Mouse (Mus musculus) heart, postnatal 14 days (tissue): ENCODE measurements around the gene Ptbp1. TPM values are rescaled to one million over a fixed set of nuclear protein-coding genes. Genes with fewer than 3 reads are reported as not detected.

Experiments used
- DNase-seq, 2 experiments: peaks; one replicate each; pipeline ENCODE4 v3.0.0; 2021 to 2022
- intact Hi-C: fragments of 180-260 bp; cut with DNase I; formaldehyde crosslinking; loops from one replicate; pipeline ENCODE4 v1.15.1; 2025
- total RNA-seq, 2 experiments: library from RNA; stranded (reverse); gene quantifications; 2 replicates each; pipeline ENCODE4 v1.2.3; 2021

Gene Ptbp1
- total RNA-seq, 2 experiments from 2014 or later: 82.2 TPM

DNA sequence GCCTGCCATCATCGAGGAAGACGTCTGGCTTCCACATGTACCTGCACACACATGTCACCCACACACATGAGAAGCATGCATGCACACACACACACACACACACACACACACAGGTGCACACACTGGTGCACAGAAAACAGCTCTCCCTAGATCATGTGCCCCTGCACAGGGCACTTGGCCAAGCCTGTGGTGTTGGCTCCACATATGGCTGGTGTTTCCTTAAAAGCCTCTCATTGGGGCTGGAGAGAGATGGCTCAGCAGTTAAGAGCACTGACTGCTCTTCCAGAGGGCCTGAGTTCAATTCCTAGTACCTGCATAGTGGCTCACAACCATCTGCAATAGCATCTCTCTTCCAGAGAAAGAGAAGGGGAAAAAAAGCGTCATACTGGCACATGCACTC lies 22.6 kb upstream of the Ptbp1 start:
- intact Hi-C loops: no loop called here
- no peak for DNase-seq

DNA sequence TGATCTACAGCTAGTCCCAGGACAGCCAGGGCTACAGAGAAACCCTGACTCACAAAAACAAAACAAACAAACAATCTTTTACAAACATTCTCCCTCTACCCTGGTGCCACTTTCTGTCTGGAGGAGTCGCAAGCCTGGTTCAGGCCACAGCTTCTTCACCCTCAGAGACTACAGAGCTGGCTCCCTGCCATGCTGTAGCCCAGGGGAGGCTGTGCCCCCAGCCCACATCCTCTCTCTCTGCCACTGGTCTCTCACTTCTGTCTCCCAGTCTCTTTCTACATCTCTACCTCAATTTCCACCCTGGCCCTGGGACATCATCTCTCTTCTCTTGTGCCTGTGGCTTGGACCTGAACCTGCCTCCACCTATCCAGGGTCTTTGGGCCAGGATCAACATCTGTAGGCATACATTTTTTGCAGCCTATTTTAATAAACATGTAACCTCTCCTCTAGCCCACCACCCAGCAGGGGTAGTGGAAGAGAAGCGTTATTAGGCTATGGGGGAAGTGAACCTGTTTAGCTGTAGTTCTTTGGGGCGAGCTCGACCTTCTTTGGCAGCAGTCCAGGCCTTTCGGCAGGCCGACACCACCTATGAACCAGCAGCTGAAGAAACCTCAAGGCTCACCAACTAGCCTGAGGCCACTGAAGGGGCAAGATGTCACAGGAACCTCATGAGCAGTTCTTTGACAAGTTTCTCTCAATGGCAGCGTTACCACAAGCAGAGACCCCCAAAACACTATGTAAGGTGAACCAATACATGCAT lies 22.0 kb upstream of the Ptbp1 start:
- no peak for DNase-seq
- intact Hi-C loops: no loop called here

DNA sequence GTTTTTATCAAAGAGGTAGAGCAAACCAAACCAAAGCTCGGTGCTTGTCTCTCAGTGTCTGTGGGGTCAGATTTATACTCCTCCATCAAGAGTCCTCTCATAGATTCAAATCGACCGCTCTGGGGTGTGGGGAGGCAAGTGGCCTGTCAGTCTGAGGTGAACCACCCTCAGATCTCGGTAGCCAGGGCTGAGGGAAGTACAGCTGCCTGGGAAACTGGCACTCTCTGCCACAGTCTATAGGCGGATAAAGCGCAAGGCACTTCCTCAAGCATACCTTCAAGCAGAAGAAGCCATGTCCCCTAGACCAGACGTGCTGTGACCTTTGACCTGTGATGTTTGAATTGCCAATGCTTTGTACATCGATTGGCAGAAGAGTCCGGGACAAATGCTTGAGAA lies 21.4 kb upstream of the Ptbp1 start:
- intact Hi-C loops: no loop called here
- DNase-seq: no peak

DNA sequence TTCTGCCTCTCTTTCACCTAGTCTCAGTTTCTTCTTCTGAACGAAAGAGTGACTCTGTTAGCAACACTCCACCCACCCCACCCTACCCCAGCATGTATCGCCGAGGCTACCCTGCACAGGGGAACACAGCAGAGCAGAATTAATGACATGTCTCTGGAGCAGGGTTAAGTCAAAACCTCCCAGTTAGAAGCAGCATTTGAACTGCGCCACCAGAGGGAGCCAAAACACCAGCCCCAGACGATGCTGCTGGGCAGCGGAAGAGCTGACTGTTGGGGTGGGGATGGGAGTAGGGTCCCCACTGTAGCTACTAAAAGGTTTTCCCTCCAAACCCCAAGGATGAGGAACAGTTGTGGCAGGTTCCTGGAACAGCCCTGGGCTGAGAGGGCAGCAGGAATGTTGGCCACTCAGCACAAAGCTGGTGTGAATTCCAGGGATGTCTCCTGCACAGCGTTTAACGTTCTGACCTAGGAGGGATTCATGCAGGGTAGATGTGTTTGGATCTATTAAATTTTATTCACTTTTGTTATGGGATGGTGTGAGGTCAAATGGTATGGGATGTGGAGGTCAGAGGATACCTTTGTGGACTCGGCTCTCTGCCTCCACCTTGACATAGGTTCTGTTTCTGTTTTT lies 19.3 kb upstream of the Ptbp1 start:
- intact Hi-C loops: loop anchor here (1.0 to 2.0 kb wide), 4 partner anchors 48 to 122 kb away; no protein-coding TSS in a partner anchor
- peak; percentile 84 to 87 for DNase-seq

DNA sequence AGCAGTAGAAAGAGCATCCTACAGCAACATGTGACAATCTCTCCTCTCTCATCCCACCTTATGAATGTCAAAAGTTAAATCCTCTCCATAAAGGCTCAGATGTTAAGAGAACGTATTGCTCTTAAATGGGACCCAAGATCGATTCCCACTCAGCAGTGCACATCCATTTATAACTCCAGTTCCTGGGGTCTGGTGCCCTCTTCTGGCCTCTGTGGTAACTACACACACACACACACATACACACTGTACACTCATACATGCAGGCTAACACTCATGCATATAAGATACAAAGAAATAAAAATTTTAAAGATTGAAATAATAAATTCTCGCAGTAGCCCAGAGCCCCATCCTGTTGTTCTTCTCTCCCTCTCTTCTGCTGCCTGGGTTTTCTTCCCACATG lies 17.3 kb upstream of the Ptbp1 start:
- intact Hi-C loops: no loop called here
- no peak for DNase-seq

DNA sequence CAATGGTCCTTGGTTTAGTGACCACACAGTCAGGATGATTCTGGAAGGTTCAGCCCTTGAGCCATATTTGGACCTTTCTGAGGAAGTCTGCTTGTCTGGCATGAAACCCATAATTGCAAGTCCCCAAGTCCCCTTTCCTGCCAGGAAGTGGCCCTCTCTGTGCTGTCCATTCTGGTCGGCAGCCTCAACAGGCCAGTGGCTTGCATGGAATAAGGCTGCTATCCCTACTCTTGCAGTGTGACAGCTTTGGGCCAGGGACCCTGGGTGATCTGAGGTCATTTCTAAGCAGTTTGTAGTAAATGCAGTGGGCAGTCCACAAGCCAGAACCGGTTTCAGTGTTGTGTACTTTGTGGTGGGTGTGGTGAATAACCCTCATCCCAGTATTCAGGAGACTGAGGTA lies 16.1 kb upstream of the Ptbp1 start:
- intact Hi-C loops: no loop called here
- DNase-seq: no peak

DNA sequence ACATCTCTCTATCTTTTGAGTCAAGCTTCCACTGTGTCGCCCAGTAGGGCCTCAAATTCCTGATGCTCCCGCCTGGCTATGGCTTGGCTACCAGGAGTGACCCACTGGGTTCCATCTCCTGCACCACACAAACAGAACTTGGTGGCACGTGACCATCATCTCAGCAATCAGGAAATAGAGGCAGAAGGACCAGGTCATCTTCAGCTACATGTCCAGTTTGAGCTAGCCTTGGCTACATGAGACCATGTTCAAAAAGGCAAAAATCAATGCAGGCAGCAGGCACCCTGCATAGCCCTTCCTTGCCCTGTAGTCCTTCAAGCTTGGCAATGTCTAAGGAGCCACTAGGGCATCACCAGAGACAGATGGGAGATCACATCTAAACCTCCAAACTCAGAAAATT lies 14.1 kb upstream of the Ptbp1 start:
- no peak for DNase-seq
- intact Hi-C loops: loop anchor here (2.0 kb wide), 1 partner anchor 17 kb away; no protein-coding TSS in a partner anchor

DNA sequence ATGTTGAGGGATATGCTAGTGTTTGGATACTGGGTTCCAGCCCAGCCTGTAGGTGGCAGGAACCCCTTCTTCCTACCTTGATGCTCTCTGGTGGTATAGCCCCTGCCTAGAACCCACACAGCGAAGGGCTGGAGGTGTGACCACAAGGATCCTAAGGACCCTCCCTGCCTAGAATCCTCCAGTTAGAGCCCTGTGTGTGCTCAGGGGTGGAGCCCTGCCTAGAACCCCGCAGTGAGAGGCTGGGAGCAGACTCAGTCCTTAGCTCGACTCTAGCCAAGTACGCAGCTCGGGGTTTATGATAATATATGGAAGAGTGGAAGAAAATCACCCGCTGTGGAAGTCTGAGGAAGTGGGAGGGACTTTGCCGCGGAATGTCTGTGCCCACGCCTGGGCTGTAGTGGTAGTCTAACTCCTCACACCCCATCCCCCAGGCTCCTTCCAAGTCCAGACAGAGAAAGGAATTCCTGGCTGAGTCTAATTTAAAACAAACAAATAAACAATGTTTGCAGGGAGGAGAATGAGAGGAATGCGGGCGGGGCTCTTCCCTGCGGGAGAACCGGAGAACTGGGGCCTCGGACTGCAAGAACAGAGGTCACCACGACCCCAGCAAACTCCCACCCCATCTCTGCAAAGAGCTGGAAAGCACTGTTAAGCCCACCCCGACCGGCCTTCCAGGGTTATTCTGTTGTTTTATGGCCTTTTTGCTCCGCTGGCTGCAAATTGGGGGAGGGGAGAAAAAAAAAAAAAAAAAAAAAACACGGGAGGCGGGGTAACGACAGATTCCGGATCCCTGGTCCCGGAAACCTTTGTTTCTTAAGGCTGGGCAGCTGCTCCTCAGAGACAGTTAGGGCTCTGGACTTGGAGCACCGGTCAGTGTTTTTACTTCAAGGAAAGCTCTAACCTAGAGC lies 13.3 kb upstream of the Ptbp1 start:
- peak; percentile 63 to 71 for DNase-seq
- intact Hi-C loops: loop anchor here (2.0 kb wide), 1 partner anchor 16 kb away; no protein-coding TSS in a partner anchor

DNA sequence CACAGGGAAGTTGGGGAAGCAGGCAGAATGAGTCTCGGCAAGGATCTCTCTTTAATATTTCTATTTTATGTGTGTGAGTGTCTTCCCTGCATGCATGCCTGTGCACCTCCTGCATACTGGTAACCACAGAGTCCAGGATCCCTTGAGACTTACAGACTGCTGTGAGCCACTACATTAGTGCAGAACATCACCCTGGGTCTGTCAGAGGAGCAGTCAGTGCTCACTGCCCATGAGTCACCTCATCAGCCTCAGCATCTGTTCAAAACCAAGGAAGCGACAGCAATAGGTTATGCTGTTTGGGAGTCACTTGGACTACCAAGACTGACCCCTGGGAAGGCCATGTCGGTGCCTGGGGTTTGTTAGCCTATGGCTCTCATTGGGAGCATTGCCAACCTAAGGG lies 11.9 kb upstream of the Ptbp1 start:
- no peak for DNase-seq
- intact Hi-C loops: no loop called here

DNA sequence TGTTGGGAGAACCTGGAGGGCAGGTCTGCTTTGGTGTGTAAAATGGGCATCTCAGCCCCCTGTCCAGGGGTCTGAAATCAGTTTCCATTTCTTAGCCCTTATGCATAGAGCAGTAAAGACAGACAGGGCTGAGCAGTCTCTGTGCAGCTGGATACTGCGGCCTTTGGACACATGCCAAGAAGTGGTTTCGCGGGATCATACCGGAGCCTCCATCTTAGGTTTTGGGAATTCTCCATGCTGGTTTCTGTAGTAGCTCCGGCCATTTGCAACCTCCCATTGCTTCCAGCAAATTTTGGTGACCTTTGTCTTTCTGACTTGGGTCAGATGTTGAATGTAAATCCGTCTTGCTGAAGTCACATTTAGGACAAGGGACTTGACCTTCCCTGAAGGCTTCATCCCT lies 10.8 kb upstream of the Ptbp1 start:
- intact Hi-C loops: no loop called here
- DNase-seq: no peak

DNA sequence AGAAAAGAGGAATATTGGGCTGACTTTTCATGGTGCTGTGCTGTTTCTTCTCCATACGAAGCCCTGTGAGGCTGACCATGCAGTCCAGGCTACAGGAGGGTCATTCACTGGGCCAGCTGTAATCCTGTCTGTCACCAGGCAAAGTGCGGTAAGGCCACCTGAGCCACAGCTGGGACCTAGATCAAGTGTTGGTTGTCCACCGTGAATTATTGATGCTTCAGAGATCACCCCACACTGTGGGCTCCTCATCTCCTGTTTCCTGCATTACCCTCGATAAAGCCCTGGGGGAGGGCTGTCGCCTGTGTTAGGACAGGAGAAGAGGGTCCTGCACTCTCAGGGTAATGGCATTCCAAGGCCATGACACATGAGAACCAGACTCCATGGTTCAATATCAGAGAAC lies 7.7 kb upstream of the Ptbp1 start:
- intact Hi-C loops: no loop called here
- no peak for DNase-seq

DNA sequence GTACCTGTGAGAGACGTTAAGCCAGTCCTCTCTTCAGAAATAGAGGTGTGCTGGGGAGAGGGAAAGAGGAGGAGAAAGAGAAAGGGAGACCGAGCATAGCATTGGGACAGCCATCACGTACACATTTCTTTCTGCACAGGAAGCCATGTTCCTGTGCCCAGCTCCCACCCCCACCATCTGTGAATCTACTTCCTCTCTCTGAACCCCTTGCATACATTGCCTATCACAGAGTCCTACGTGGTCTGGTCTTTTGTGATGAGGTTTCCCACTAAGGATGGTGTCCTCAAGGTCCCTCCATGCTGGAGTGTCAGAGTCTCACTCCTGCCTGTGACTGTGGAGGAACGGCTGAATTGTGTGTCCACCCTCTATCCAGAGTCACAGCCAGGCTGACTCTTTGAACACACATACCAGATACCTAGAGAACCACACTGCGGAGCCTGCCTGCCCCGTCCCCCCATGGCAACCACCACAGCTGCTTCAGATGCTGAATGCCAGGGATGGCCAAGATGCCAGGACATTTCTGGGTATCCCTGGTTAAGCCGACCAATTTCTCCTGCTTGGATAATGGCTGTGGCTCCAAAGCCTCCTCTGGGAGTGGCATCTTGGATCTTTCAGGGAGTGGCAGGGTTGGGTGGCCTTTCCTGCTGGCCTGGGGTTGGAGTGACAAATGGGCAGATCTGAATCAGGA lies 4.1 kb upstream of the Ptbp1 start:
- intact Hi-C loops: no loop called here
- DNase-seq: no peak

DNA sequence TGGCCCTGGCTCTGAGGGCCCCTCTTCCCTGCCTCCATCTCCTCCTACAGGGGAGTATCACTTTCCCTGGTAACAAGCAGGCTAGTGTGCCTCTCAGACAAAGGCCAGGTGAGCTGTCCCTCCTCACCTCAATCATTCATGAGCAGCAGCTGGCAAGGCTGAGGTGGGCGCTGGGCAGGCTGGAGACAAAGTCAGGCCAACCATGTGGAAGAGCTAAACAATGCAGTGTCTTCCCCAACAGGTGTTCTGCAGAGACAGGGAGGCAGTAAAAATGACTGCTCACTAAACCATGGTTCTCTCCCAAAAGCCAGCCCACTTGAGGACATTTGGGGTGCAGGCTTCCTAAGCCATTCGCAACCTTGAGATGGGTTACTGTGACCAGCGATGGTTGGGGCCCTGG lies 2.6 kb upstream of the Ptbp1 start:
- DNase-seq: no peak
- intact Hi-C loops: no loop called here

DNA sequence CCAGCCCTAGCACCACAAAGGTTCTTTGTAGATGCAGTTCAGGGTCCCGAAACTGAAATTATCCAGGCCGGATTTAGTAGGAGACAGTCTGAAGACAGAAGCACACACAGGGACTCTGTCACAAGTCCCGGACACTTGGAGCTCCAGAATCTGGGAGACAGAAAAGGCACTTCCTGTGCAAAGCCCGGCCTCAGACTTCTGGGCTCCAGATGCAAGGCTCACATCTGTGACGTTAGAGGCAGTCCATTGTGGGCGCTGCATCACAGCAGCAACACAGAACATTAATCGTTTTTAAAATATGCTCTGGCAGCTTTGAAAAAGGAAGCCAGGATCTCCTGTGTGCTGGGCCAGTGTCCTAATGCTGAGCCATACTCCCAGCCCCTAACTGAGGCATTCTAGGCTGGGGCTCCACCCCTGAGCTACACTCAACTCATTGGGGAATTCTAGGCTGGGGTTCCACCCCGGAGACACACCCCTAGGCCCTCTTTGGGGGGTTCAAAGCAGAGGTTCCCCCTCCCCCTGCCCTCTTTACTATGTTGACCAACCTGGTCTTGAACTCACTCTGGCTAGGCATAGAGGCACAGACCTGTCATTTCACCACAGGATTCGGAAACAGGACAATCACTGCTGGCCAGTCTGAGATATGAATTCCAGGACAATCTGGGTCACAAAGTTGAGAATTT lies 2.0 kb upstream of the Ptbp1 start:
- DNase-seq: peak; percentile 51 to 63
- intact Hi-C loops: no loop called here

DNA sequence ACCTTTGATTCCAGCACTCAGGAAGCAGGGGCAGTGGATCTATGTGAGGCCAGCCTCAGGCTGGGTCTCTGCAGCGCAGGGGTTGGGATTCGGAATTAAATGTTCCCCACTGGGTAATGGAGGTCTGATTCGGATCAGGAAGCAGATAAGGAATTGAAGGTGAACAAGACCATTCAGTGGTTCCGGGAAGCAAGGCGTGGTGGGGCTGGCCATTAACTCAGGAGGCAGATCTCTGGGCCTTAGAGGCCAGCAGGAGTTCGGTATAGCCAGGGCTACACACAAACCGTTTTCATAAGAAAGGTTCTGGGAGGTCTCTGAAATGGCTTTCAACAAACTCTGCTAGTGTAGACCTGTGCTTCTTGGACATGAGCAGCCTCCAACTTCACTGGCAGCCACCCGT lies 1.4 kb upstream of the Ptbp1 start:
- no peak for DNase-seq
- intact Hi-C loops: no loop called here

DNA sequence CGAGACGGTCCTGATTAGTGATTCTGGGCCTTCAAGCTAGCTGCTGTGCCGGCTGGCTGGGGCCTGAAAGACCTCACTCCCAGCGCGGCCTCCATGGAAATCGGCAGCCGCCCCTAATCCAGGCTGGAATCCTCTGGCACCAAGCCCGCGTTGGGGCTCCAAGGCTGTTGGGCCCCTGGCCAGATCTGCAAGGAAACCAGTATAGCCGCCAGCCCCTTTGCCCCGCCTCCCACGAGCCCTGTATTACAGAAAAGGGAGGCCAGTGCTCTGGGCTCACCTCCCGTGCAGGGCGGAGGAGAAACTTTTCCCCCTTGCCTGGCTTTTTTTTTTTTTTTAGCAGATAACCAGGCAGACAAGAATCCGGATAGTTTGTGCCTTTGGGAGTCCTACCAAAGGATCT lies 835 bp upstream of the Ptbp1 start:
- DNase-seq: peak; percentile 99
- intact Hi-C loops: no loop called here

DNA sequence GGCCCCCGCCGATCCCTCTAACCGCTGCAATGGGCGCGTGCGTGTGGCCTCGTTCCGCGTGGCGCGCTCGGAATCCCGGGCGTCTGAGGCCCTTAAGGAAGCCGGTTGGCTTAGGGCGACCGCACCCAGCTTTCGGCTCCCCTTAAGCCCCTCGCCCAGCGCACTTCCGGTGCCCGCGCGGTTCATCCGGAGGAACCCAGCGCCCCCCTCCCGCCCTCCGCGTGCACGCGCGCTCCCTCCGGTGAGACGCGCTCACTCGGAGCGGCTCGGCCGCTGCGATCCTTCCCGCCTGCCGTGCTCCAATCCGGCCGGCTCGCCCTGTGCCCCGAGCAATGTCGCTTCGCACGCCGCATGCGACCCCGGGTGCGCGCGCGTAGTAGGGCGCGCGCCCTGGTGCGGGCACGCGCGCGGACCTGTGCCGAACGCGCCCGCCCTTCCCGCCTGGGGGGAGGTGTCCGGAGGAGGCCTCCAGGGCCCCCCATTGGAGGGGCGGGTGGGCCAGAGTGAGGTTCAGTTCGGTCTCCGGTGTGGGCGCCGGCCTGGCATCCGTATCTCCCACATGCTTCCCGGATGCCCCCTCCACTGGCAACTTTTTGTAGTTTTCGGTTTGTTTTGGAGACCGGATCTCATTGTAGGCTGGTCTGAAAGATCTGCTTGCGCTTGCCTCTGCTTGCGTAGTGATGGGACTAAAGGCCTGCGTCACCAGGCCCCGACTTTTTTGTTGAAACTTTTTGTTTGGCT lies 744 bp downstream of the Ptbp1 start:
- DNase-seq: peak; percentile 72 to 74
- intact Hi-C loops: no loop called here

DNA sequence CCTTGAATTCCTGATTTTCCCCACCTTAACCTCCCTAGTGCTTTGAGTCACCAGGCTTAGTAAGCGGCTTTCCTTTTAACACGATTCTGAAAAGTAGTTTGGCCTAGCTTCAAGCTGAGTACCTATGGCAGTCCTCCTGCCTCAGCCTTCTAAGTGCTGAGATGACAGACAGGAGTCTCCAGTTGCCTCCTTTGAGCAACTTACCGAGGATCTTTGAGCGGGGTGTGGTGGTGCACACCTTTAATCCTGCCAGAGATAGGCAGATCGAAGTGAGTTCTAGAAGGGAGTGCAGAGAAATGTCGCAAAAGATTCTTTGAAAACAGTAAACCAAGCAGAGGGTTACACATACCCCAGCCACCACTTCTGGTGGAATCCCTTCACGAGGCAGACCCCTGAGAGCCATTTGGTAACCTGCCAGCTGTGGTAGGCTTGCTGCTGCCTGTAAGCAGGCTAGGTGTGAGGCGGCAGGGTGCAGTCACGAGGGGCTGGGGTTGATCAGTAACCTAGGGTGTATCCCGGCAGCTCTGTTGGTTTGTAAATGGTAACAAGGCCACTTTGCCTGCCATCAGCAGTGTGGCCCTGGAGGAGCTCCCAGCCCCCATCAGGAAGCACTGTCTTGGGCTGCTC lies 1.4 kb downstream of the Ptbp1 start:
- intact Hi-C loops: loop anchor here (2.0 kb wide), 1 partner anchor 15 kb away; no protein-coding TSS in a partner anchor
- DNase-seq: no peak

DNA sequence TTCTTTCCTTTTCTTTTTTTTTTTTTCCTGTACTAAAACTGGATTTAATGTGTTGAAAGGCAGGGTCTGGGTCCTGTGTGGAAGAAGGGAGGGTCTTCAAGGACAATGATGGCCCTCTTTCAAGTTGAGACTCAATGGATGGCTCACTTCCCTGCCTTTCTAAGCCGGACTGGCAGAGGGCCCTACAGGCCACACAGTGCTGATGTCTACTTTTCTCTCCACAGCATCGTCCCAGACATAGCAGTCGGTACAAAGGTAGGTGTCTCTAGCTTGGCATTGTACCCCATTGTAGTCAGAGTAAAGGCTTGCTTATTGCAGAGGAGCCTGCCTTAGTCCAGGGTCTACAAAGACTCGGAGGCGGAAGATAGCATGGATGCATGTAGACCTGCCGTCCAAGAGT lies 2.1 kb downstream of the Ptbp1 start:
- no peak for DNase-seq

More for the DNA sequence above, 2.1 kb downstream of the Ptbp1 start:
- intact Hi-C loops: loop anchor here (2.0 kb wide), 1 partner anchor 15 kb away; no protein-coding TSS in a partner anchor
